Mouse (Mus musculus): ENCODE results near the gene Iqcf4. TPM values are rescaled to one million over a fixed set of nuclear protein-coding genes. Genes with fewer than 3 reads are reported as not detected.

The Iqcf4 gene
- polyA plus RNA-seq (2015; fragmentation: Illumina TruSeq; extraction: RNeasy Lipid Tissue Mini Kit (QIAGEN cat#74804); ENCODE audit: insufficient read depth, low read depth, low replicate concordance) = not detected

GRCm38 (mm10) chr9:106570896-106571295 is at the start of gene Iqcf4:
TSS of gene Iqcf4 (minus strand) at chr9:106570996.

GRCm38 (mm10) chr9:106561531-106561930 is 9.3 kb downstream of the Iqcf4 start, which contains the start of gene Iqcf3:
TSS of gene Iqcf3 (minus strand) at chr9:106561631.

Other genes starting within 250 kb of the Iqcf4 start
- gene Dusp7, start 202.4 kb downstream of the Iqcf4 start, polyA plus RNA-seq (2015; fragmentation: Illumina TruSeq; extraction: RNeasy Lipid Tissue Mini Kit (QIAGEN cat#74804); ENCODE audit: insufficient read depth, low read depth, low replicate concordance) = 6.9 TPM
- gene Rpl29, start 141.5 kb downstream of the Iqcf4 start, polyA plus RNA-seq (2015; fragmentation: Illumina TruSeq; extraction: RNeasy Lipid Tissue Mini Kit (QIAGEN cat#74804); ENCODE audit: insufficient read depth, low read depth, low replicate concordance) = 331 TPM
- gene Acy1, start 132.7 kb downstream of the Iqcf4 start, polyA plus RNA-seq (2015; fragmentation: Illumina TruSeq; extraction: RNeasy Lipid Tissue Mini Kit (QIAGEN cat#74804); ENCODE audit: insufficient read depth, low read depth, low replicate concordance) = 5.6 TPM
- gene Abhd14b, start 123.5 kb downstream of the Iqcf4 start, polyA plus RNA-seq (2015; fragmentation: Illumina TruSeq; extraction: RNeasy Lipid Tissue Mini Kit (QIAGEN cat#74804); ENCODE audit: insufficient read depth, low read depth, low replicate concordance) = 17.9 TPM
- 9.6 TPM for gene Abhd14a, start 123.3 kb downstream of the Iqcf4 start, polyA plus RNA-seq (2015; fragmentation: Illumina TruSeq; extraction: RNeasy Lipid Tissue Mini Kit (QIAGEN cat#74804); ENCODE audit: insufficient read depth, low read depth, low replicate concordance)
- 18.9 TPM for gene Pcbp4, start 117.7 kb downstream of the Iqcf4 start, polyA plus RNA-seq (2015; fragmentation: Illumina TruSeq; extraction: RNeasy Lipid Tissue Mini Kit (QIAGEN cat#74804); ENCODE audit: insufficient read depth, low read depth, low replicate concordance)
- gene Gpr62, start 105.1 kb downstream of the Iqcf4 start, polyA plus RNA-seq (2015; fragmentation: Illumina TruSeq; extraction: RNeasy Lipid Tissue Mini Kit (QIAGEN cat#74804); ENCODE audit: insufficient read depth, low read depth, low replicate concordance) = not detected
- gene Rrp9, start 95.0 kb downstream of the Iqcf4 start, polyA plus RNA-seq (2015; fragmentation: Illumina TruSeq; extraction: RNeasy Lipid Tissue Mini Kit (QIAGEN cat#74804); ENCODE audit: insufficient read depth, low read depth, low replicate concordance) = 9.6 TPM
- gene Parp3, start 94.0 kb downstream of the Iqcf4 start, polyA plus RNA-seq (2015; fragmentation: Illumina TruSeq; extraction: RNeasy Lipid Tissue Mini Kit (QIAGEN cat#74804); ENCODE audit: insufficient read depth, low read depth, low replicate concordance) = 8.3 TPM
- not detected for gene Iqcf1, start 71.0 kb downstream of the Iqcf4 start, polyA plus RNA-seq (2015; fragmentation: Illumina TruSeq; extraction: RNeasy Lipid Tissue Mini Kit (QIAGEN cat#74804); ENCODE audit: insufficient read depth, low read depth, low replicate concordance)
- gene Iqcf5, start 56.4 kb downstream of the Iqcf4 start, polyA plus RNA-seq (2015; fragmentation: Illumina TruSeq; extraction: RNeasy Lipid Tissue Mini Kit (QIAGEN cat#74804); ENCODE audit: insufficient read depth, low read depth, low replicate concordance) = not detected
- not detected for gene Iqcf3, start 9.4 kb downstream of the Iqcf4 start, polyA plus RNA-seq (2015; fragmentation: Illumina TruSeq; extraction: RNeasy Lipid Tissue Mini Kit (QIAGEN cat#74804); ENCODE audit: insufficient read depth, low read depth, low replicate concordance)
- not detected for gene Iqcf6, start 55.6 kb upstream of the Iqcf4 start, polyA plus RNA-seq (2015; fragmentation: Illumina TruSeq; extraction: RNeasy Lipid Tissue Mini Kit (QIAGEN cat#74804); ENCODE audit: insufficient read depth, low read depth, low replicate concordance)
- not detected for gene Grm2, start 85.1 kb upstream of the Iqcf4 start, polyA plus RNA-seq (2015; fragmentation: Illumina TruSeq; extraction: RNeasy Lipid Tissue Mini Kit (QIAGEN cat#74804); ENCODE audit: insufficient read depth, low read depth, low replicate concordance)
- gene Tex264, start 114.9 kb upstream of the Iqcf4 start, polyA plus RNA-seq (2015; fragmentation: Illumina TruSeq; extraction: RNeasy Lipid Tissue Mini Kit (QIAGEN cat#74804); ENCODE audit: insufficient read depth, low read depth, low replicate concordance) = 18.5 TPM
- 2.5 TPM for gene Rad54l2, start 218.2 kb upstream of the Iqcf4 start, polyA plus RNA-seq (2015; fragmentation: Illumina TruSeq; extraction: RNeasy Lipid Tissue Mini Kit (QIAGEN cat#74804); ENCODE audit: insufficient read depth, low read depth, low replicate concordance)

All from pancreas, adult 10 weeks (tissue).